Mouse (Mus musculus) brown adipose tissue, adult 24 weeks (tissue): Measurements from ENCODE around the gene Gm17455. TPM values are rescaled to one million over a fixed set of nuclear protein-coding genes. Genes with fewer than 3 reads are reported as not detected.

ENCODE experiments used
- H3K27ac ChIP-seq: fragments of 200-500 bp; replicated peaks from 2 replicates; pipeline ENCODE4 v1.5.1; 2012; ENCODE audit warnings: low read depth, mild to moderate bottlenecking, low read length
- H3K4me1 ChIP-seq: fragments of 200-500 bp; 2 replicates; pipeline ENCODE4 v1.6.1; 2012; ENCODE audit warnings: low read length, mixed read lengths; ENCODE audit not compliant: control insufficient read depth, insufficient read depth, insufficient read length
- H3K4me3 ChIP-seq: fragments of 200-500 bp; 2 replicates; pipeline ENCODE4 v1.5.1; 2012; ENCODE audit warnings: low read depth, mild to moderate bottlenecking, low read length, moderate library complexity; ENCODE audit not compliant: insufficient read depth
- polyA plus RNA-seq: library from polyadenylated mRNA; stranded (reverse); fragments of >200 nt; gene quantifications from 2 replicates; pipeline ENCODE4 v1.2.4, GENCODE M21; 2012; ENCODE audit not compliant: missing spikeins, insufficient read depth, insufficient read length

The Gm17455 gene
- polyA plus RNA-seq, 1 experiment: not detected

GRCm38 (mm10) chr10:60422756-60423155 lies 23.2 kb downstream of the Gm17455 start:
- H3K4me1 ChIP-seq: no peaks in the 10 kb centered on the region
- no peak overlapping the region for H3K4me3 ChIP-seq

GRCm38 (mm10) chr10:60430001-60430400 lies 30.5 kb downstream of the Gm17455 start:
- no peak overlapping the region for H3K27ac ChIP-seq
- H3K4me1 ChIP-seq: no peaks in the 10 kb centered on the region
- H3K4me3 ChIP-seq: no peak overlapping the region

More at GRCm38 (mm10) chr10:60422756-60423155, 23.2 kb downstream of the Gm17455 start:
- H3K27ac ChIP-seq: no peak overlapping the region

DNA sequence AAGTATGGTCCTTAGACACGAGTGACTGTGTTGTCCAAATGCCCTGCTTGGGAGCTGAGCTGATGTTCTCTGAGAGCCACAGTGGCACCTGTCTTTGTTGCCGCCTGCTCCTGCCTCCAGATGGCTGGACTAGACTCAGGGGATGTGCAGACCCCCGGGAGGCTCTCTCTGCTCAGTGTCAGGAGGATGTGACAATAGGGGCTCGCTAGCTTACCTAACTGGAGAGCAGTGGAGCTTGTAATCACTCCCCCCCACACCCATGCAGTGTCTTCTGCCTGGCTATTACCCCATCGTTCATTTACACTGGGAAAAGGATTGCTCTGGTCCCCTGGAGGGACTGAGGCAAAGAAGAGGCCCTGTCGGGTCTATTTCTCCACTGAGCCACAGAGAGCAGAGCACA lies 31.1 kb downstream of the Gm17455 start:
- no peak overlapping the region for H3K4me3 ChIP-seq

DNA sequence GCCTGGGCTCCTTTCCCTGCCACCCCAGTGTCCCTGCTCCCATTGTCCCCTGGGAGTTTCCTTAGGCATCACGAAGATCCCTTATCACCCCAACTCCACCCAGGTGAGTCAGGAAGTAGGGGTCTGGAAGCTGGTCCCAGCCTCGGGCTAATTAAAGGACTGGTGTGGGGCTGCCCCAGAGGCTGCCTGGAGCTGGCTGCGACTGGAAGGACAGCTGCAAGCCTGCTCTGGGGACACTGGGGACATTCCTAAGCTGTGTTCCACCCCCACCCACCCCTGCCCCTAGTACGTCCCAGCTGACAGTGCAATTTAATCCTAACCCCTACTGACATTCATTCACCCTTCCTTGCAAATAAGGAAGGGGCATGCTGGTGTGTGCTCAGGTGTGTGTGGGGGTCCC lies 33.2 kb downstream of the Gm17455 start:
- Histone ChIP-seq H3K4me1 (no peaks in the 10 kb centered on the region), H3K27ac (no peak overlapping the region), H3K4me3 (no peak overlapping the region)

More for the DNA sequence above, 31.1 kb downstream of the Gm17455 start:
- no peak overlapping the region for H3K27ac ChIP-seq
- no peaks in the 10 kb centered on the region for H3K4me1 ChIP-seq

DNA sequence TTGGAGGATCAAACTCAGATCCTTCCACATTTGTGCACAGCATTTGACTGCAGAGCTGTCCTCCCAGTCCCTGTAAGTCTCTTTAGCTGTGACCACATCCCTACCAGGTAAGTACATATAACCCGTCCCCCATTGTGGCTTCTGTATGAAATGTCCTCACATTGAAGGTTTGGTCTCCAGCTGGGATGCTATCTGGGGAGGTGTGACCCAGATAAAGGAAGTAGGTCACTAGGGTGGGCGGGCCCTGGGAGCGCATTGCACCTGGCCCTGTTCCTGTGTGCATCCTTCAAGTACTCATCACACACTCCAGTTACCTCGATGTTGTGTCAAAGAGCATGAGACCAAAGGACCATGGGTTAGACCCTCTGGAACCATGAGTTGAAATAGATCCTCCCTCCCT lies 42.8 kb downstream of the Gm17455 start:
- Histone ChIP-seq H3K4me3 (no peak overlapping the region), H3K27ac (no peak overlapping the region), H3K4me1 (no peaks in the 10 kb centered on the region)

DNA sequence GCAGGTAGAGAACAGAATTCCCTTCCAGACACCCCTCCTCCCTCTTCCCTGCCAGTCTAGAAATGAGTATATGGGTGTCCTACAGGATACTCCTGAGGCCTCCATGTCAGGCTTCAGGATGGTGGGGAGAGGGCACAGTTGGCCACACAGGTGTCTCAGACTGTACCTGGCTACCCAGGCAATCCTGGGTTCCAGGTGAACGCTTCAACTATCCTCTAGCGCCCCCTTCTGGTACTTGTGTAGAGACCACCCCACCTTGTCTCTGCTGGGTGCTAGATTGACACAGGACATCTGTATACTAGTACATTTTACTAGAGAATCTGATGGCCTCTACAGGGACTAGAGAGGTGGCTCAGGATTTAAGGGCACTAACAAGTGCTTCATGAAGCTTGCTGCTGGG lies 43.6 kb downstream of the Gm17455 start:
- Histone ChIP-seq H3K4me3 (no peak overlapping the region), H3K27ac (no peak overlapping the region), H3K4me1 (no peaks in the 10 kb centered on the region)

- H3K4me3 ChIP-seq: no peak overlapping the region
- no peak overlapping the region for H3K27ac ChIP-seq
- no peaks in the 10 kb centered on the region for H3K4me1 ChIP-seq
Measured at GRCm38 (mm10) chr10:60445031-60445593, 45.6 kb downstream of the Gm17455 start.

DNA sequence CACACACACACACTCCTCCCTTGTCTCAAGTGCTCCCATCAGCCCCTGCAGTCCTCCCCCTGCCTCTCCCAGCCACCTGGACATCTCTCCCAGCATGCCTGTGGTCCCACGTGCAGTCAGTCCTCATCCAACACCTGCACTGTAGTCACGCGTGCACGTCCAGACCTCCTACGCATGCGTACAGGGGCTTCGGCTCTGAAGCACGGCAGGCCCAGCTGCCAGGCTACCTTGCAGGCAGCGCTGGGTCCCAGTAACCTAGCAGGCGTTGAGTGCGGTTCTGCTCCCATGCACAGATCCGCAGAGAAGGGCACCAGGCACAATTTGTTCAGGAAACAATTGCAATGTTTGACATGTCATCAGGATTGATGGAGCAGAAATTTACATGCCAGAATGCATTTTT lies 47.7 kb downstream of the Gm17455 start:
- H3K27ac ChIP-seq: no peak overlapping the region
- no peaks in the 10 kb centered on the region for H3K4me1 ChIP-seq
- no peak overlapping the region for H3K4me3 ChIP-seq

Other genes starting within 250 kb of the Gm17455 start
- gene Chst3, start 180.5 kb upstream of the Gm17455 start, polyA plus RNA-seq: not detected in 2 replicates
- gene Psap, start 122.1 kb upstream of the Gm17455 start, polyA plus RNA-seq: 774 and 844 TPM in 2 replicates
- gene Vsir, start 52.9 kb upstream of the Gm17455 start, polyA plus RNA-seq: 14.7 and 16.0 TPM in 2 replicates